Mouse (Mus musculus) 3134 (cell line): ENCODE measurements at regions not wholly inside any gene's neighbourhood (a gene's known extent, or its start where the extent isn't known, plus 50 kb on each side); places are given as distances from the start of the nearest gene placed in this dataset.

ENCODE experiments used
- DNase-seq: peaks from one replicate; pipeline ENCODE4 v3.0.0-alpha.2; 2011; ENCODE audit warnings: low spot score; ENCODE audit not compliant: insufficient read length; ENCODE audit errors: extremely low read depth

GRCm38 (mm10) chr9:84394536-84395314 is 469.8 kb downstream of the Bckdhb start:
- DNase-seq = no peak

GRCm38 (mm10) chr9:84399481-84399880 is 474.5 kb downstream of the Bckdhb start:
- no peak for DNase-seq

GRCm38 (mm10) chr9:84408260-84409203 is 483.6 kb downstream of the Bckdhb start:
- no peak for DNase-seq
